Mouse (Mus musculus) hindbrain, embryonic 13.5 days (tissue): ENCODE results near the gene Rin3. TPM values are rescaled to one million over a fixed set of nuclear protein-coding genes. Genes with fewer than 3 reads are reported as not detected.

Experiments
- ATAC-seq: fragments of 200-750 bp; cut with Nextera tagmentation; 2 replicates; pipeline ENCODE4 v1.8.0; 2017; ENCODE audit warnings: moderate TSS enrichment; ENCODE audit not compliant: low FRiP score
- H3K27ac ChIP-seq: fragments of 300-500 bp; sonication (generic); 2 replicates; pipeline ENCODE4 v1.5.1; 2015; ENCODE audit warnings: inconsistent platforms, mild to moderate bottlenecking, moderate library complexity
- H3K27me3 ChIP-seq: fragments of 300-500 bp; sonication (generic); 2 replicates; pipeline ENCODE4 v1.6.1; 2015; ENCODE audit warnings: mild to moderate bottlenecking, inconsistent platforms
- H3K36me3 ChIP-seq: fragments of 300-500 bp; sonication (generic); 2 replicates; pipeline ENCODE4 v1.6.1; 2015; ENCODE audit warnings: mild to moderate bottlenecking, inconsistent platforms
- H3K4me1 ChIP-seq: fragments of 300-500 bp; sonication (generic); replicated peaks from 2 replicates; pipeline ENCODE4 v1.6.1; 2015; ENCODE audit warnings: inconsistent platforms
- H3K4me2 ChIP-seq: fragments of 300-500 bp; sonication (generic); 2 replicates; pipeline ENCODE4 v1.6.1; 2015; ENCODE audit warnings: inconsistent platforms, mild to moderate bottlenecking, moderate library complexity
- H3K4me3 ChIP-seq: fragments of 300-500 bp; sonication (generic); 2 replicates; pipeline ENCODE4 v1.5.1; 2015; ENCODE audit warnings: mild to moderate bottlenecking, inconsistent platforms
- H3K9ac ChIP-seq: fragments of 300-500 bp; sonication (generic); 2 replicates; pipeline ENCODE4 v1.6.1; 2015; ENCODE audit warnings: mild to moderate bottlenecking, inconsistent platforms
- H3K9me3 ChIP-seq: fragments of 300-500 bp; sonication (generic); 2 replicates; pipeline ENCODE4 v1.6.1; 2016; ENCODE audit warnings: inconsistent platforms
- WGBS: fragments of 180-500 bp; shearing (Covaris S2); methylation state at CpG from one replicate; pipeline ENCODE4 v1.1.7; 2015; 5-methylcytosine and 5-hydroxymethylcytosine counted together
- polyA plus RNA-seq: library from polyadenylated mRNA; unstranded; fragments of >200 nt; fragmentation: Nextera tagmentation; extraction: Ambion mirVana; gene quantifications from 2 replicates; pipeline ENCODE4 v1.2.1, GENCODE M21; 2015

Gene Rin3
- polyA plus RNA-seq, 1 experiment from 2014 or later = 4.2 TPM

- 3% methylated on average over 20 of the region's 20 CpGs for WGBS
- H3K27me3 ChIP-seq = no peaks in the 10 kb centered on the region
- peak; percentile 73 for ATAC-seq
- H3K36me3 ChIP-seq = no peaks in the 10 kb centered on the region; the same call in 1 of the 2 replicates
- H3K27ac ChIP-seq = peak overlapping the region; percentile 71
- H3K4me2 ChIP-seq = peak overlapping the region; percentile 75
- H3K9ac ChIP-seq = peak overlapping the region; percentile 79
- peaks cover 18% of the 10 kb centered on the region for H3K4me1 ChIP-seq
- no peaks in the 10 kb centered on the region for H3K9me3 ChIP-seq
- H3K4me3 ChIP-seq = peak overlapping the region; percentile 58
Observed at GRCm38 (mm10) chr12:102438983-102439631, 156.3 kb downstream of the Rin3 start.

GRCm38 (mm10) chr12:102439632-102440023 is 156.8 kb downstream of the Rin3 start, which contains the start of gene Lgmn:
Gene Lgmn (minus strand): TSS chr12:102439813.
- peak within 1 kb of the TSS; percentile 71 for H3K27ac ChIP-seq
- H3K4me2 ChIP-seq = peak within 1 kb of the TSS; percentile 75
- under 1% methylated on average over 28 of the region's 28 CpGs for WGBS
- peak within 1 kb of the TSS; percentile 79 for H3K9ac ChIP-seq
- no peaks in the 10 kb centered on the region for H3K27me3 ChIP-seq
- peak; percentile 99 for ATAC-seq
- H3K9me3 ChIP-seq = no peaks in the 10 kb centered on the region
- peak within 1 kb of the TSS; percentile 58 for H3K4me3 ChIP-seq
- H3K36me3 ChIP-seq = no peaks in the 10 kb centered on the region
- H3K4me1 ChIP-seq = peaks cover 18% of the 10 kb centered on the region

Other genes starting within 250 kb of the Rin3 start
- 1.7 and 1.9 TPM in 2 replicates for gene Slc24a4, start 154.3 kb upstream of the Rin3 start, polyA plus RNA-seq
- gene Lgmn, start 156.8 kb downstream of the Rin3 start, polyA plus RNA-seq = 83.9 and 89.2 TPM in 2 replicates
- 30.1 and 30.2 TPM in 2 replicates for gene Golga5, start 186.1 kb downstream of the Rin3 start, polyA plus RNA-seq